Mouse (Mus musculus) E14TG2a.4 (cell line): Measurements from ENCODE around the gene Smn1.

ENCODE experiments used
- CTCF ChIP-seq: conservative IDR thresholded peaks from 2 replicates; pipeline ENCODE4 v1.5.1; 2014; ENCODE audit warnings: low read length
- NANOG ChIP-seq: IDR thresholded peaks from 2 replicates; pipeline ENCODE4 v1.6.1; 2014; ENCODE audit warnings: borderline replicate concordance, low read length, mixed read lengths
- POU5F1 ChIP-seq: IDR thresholded peaks from 2 replicates; pipeline ENCODE4 v1.6.1; 2014; ENCODE audit warnings: low read length, borderline replicate concordance

DNA sequence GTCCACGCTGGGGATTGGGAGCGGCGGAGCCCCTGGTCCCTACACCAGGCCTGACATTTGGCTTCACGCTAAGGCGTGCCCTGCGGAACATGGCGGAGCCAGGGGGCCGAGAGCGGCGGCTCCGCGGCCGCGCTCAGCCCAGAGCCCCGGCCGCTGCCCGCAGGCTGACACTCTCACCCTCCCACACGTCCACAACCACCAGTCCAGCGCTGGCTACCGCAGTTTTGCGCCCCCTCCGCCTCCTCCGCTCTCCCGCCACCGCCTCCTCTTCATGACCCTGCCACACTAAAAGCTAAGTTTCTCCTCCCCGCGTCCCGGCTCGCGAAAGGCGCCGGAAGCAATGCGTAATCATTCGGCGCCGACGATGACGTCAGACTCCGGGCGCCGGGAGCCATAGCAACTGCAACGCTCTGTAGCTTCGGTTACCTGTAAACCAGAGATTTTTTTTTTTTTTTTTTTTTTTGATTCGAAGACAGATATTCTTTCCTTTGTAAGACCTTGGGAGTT lies 20.9 kb upstream of the Smn1 start, which contains the start of gene Bdp1:
- TF ChIP-seq CTCF (no peak), POU5F1 (no peak), NANOG (no peak)
